ENCODE assay signal across 25 mouse cellular contexts in the genomic region with DNA sequence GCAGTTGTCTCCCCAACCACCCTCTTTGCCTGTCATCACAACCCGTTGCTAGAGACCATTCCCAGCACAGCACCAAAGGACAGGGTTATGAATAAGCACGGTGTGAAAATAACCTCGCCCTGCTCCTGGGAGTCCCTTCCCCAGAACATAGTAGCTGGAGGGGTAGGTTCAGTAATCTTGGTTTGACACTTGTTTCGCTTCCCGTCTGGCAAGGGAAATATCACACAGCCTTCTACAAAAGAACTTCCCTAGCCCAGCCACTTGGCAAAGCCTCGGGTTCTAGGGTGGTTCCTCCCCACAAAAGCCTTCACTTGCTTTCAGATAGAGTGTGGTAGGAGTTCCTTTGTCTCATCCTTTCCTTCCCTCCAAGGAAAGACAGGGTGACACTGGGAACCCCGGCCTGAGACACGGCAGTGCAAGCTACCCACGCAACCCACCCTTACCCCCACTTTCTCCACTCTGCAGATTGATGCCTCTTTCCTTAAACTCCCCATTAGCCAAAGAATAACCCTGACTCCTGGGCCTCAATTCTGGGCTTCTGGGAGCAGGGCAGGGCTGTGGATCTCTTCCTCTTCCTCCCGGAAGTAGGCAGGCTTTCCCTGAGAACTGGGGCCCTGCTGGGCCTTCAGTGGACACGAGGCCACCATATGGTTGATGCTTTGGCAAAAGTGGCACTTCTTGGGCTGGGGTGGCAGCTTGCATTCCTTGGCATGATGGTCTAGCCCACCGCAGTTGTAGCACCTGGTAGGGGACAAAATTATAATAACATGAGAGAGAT. TPM values are rescaled to one million over a fixed set of nuclear protein-coding genes. Genes with fewer than 3 reads are reported as not detected.
DNase-seq lines count a peak whose midpoint lies in the region; ATAC-seq lines count a peak whose summit lies in the region.
"Had no signal": no experiment of that assay in that cellular context is flagged by ENCODE, and none has a peak within 500 bp of the region (broad histone marks: within the 10 kb centered on the region; RNA-seq: fewer than 3 reads in every experiment).

No protein-coding gene starts in this region.

- H3K27me3 ChIP-seq in heart, embryonic 11.5 days (ENCODE audit: control insufficient read depth, insufficient read depth, low read length): no peaks in the 10 kb centered on the region
- H3K27me3 ChIP-seq: forebrain, embryonic 13.5 days; hindbrain, embryonic 13.5 days; liver, embryonic 12.5 days; neural tube, embryonic 12.5 days had no signal

- no peak overlapping the region for H3K9ac ChIP-seq in heart, embryonic 11.5 days (ENCODE audit: low read depth, low read length)
- H3K9ac ChIP-seq: forebrain, embryonic 13.5 days; hindbrain, embryonic 13.5 days; liver, embryonic 12.5 days; neural tube, embryonic 12.5 days had no signal

- WGBS in heart, embryonic 11.5 days (ENCODE audit: insufficient replicate concordance): 61% methylated on average over 12 of the region's 12 CpGs

- H3K9me3 ChIP-seq in heart, embryonic 11.5 days (replicated peaks; ENCODE audit: control insufficient read depth, low read length): no peaks in the 10 kb centered on the region
- H3K9me3 ChIP-seq: forebrain, embryonic 13.5 days; hindbrain, embryonic 13.5 days; liver, embryonic 12.5 days; neural tube, embryonic 12.5 days had no signal

- no peaks in the 10 kb centered on the region; the same call in 1 of the 2 replicates for H3K4me1 ChIP-seq in heart, embryonic 11.5 days (ENCODE audit: control insufficient read depth, insufficient read depth, low read length)
- H3K4me1 ChIP-seq: neural tube, embryonic 12.5 days had no signal

- ATAC-seq in heart, embryonic 11.5 days (replicated peaks; ENCODE audit: insufficient number of reproducible peaks, low FRiP score, low TSS enrichment): no peak
- ATAC-seq: forebrain, embryonic 13.5 days; liver, embryonic 12.5 days had no signal

- no peak overlapping the region for H3K4me3 ChIP-seq in heart, embryonic 11.5 days (ENCODE audit: low read depth, low read length)
- H3K4me3 ChIP-seq: forebrain, embryonic 13.5 days; hindbrain, embryonic 13.5 days; liver, embryonic 12.5 days; neural tube, embryonic 12.5 days had no signal

- H3K36me3 ChIP-seq in heart, embryonic 11.5 days (ENCODE audit: control insufficient read depth, insufficient read depth, low read length): no peaks in the 10 kb centered on the region
- H3K36me3 ChIP-seq: hindbrain, embryonic 13.5 days; neural tube, embryonic 12.5 days had no signal

- DNase-seq in heart, adult 11 months: peak; percentile 93
- peak; percentile 9 to 19 for DNase-seq in lung, adult 18-20 months
- no peak for DNase-seq in lung, postnatal 10 days
- DNase-seq in MEL-GATA-1-ER (ENCODE audit: extremely low read depth, low read depth): peak; percentile 61
- peak; percentile 40 to 59 for DNase-seq in monocyte, adult 2 months (ENCODE audit: low read depth in 1 of 2, low spot score in 2 of 2)
- DNase-seq in cerebellum, adult 8-10 months: no peak
- DNase-seq: adrenal gland, adult 8-10 months; B cell, adult 2 months; cerebellum, postnatal 25 days; gastrocnemius, postnatal 36 days; kidney, adult 8-10 months; kidney, postnatal 25 days; right cerebral cortex, postnatal 4 days; thymus, adult 2 months had no signal

- no peak overlapping the region for H3K4me2 ChIP-seq in heart, embryonic 11.5 days
- H3K4me2 ChIP-seq: forebrain, embryonic 13.5 days; hindbrain, embryonic 13.5 days; liver, embryonic 12.5 days; neural tube, embryonic 12.5 days had no signal

- no peak overlapping the region; the same call in 1 of the 2 replicates for H3K27ac ChIP-seq in heart, embryonic 11.5 days (ENCODE audit: low read depth, low read length)
- H3K27ac ChIP-seq: hindbrain, embryonic 13.5 days; liver, embryonic 12.5 days; neural tube, embryonic 12.5 days had no signal

RNA-seq across cellular contexts. Expression of gene Dhdds, which starts 5.1 kb away (rescaled TPM):
- polyA plus RNA-seq in heart, embryonic 11.5 days (2014; fragmentation: Nextera tagmentation; extraction: Ambion mirVana): 35.3 and 35.6 TPM in 2 replicates

RNA-seq across cellular contexts. Expression of gene Lin28a, which starts 12.9 kb away (rescaled TPM):
- polyA plus RNA-seq in heart, embryonic 11.5 days (2014; fragmentation: Nextera tagmentation; extraction: Ambion mirVana): 0.21 and 0.30 TPM in 2 replicates
- polyA plus RNA-seq: lung, embryonic 16.5 days had no signal

RNA-seq across cellular contexts. Expression of gene Hmgn2, which starts 37.3 kb away (rescaled TPM):
- 2,081 and 2,101 TPM in 2 replicates for polyA plus RNA-seq in heart, embryonic 11.5 days (2014; fragmentation: Nextera tagmentation; extraction: Ambion mirVana)

RNA-seq across cellular contexts. Expression of gene Zfp683, which starts 47.9 kb away (rescaled TPM):
- not detected in 2 replicates for polyA plus RNA-seq in heart, embryonic 11.5 days (2014; fragmentation: Nextera tagmentation; extraction: Ambion mirVana)
- polyA plus RNA-seq: brain, embryonic 14.5 days; forebrain, embryonic 13.5 days; heart, postnatal 0 days; hindbrain, embryonic 13.5 days; intestine, embryonic 14.5 days; limb, embryonic 11.5 days; liver, embryonic 12.5 days; lung, embryonic 16.5 days; neural tube, embryonic 12.5 days; stomach, embryonic 16.5 days had no signal

RNA-seq across cellular contexts. Expression of gene Crybg2, which starts 54.8 kb away (rescaled TPM):
- polyA plus RNA-seq in heart, embryonic 11.5 days (2014; fragmentation: Nextera tagmentation; extraction: Ambion mirVana): 0.52 and 1.1 TPM in 2 replicates
- polyA plus RNA-seq: heart, postnatal 0 days had no signal

Comparison
In these comparisons a context has a peak if more than half of its experiments do, and no peak if none do; other contexts are left out.
1. DNase-seq: peak in heart, adult 11 months (single experiment), lung, adult 18-20 months (2 of 2), MEL-GATA-1-ER (single experiment) and monocyte, adult 2 months (2 of 2); none in lung, postnatal 10 days (single experiment) and cerebellum, adult 8-10 months (single experiment).